Mouse (Mus musculus) adrenal gland, adult (tissue): Measurements from ENCODE around the gene Xrcc2.
A peak's percentile ranks its signal among the peaks of the same experiment; 100 is the strongest.

Source experiments
- DNase-seq, 2 experiments: peaks; one replicate each; pipeline ENCODE4 v3.0.0; 2022 to 2023; ENCODE audit warnings: low spot score in 1 of 2; ENCODE audit not compliant: inconsistent age in 2 of 2

Gene Xrcc2

DNA sequence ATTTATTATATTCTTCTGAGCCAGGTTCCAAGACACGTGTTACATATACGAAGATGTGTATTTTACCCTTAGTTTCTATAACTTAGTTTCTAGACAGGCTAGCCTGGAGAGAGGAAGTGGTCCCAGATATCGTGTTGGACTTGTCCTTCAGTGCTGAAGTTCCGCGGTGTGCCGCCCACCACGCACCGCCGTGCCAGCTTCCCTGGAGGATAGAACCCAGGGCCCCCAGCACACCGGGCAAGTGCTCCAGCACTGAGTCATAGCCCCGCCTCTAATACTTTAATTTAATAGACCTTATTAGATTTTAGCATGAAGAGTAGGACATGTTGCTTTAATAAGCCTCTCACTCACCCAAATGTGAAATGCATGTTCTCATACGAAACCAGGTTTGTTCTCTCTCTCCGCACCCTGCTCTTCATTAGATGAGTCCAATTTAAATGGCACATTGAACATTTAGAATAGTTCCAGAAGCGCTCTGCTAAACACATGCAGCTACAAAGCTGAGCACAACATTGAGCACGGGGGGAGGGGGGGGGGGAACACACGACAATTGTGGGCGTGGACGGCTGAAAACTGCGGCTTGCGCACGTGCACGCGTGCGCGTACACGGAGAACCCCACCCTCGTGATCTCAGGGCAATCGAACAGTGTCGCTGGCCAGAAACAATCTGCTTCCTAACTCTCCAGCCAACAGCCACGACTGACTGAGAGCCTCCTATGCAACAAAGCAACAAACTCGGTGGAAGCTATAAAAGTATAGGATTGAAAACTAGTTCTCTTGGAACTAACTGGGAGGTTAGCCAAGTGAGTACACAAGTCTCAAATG, 33.7 kb downstream of the Xrcc2 start:
- peak; percentile 17 to 31 for DNase-seq

DNA sequence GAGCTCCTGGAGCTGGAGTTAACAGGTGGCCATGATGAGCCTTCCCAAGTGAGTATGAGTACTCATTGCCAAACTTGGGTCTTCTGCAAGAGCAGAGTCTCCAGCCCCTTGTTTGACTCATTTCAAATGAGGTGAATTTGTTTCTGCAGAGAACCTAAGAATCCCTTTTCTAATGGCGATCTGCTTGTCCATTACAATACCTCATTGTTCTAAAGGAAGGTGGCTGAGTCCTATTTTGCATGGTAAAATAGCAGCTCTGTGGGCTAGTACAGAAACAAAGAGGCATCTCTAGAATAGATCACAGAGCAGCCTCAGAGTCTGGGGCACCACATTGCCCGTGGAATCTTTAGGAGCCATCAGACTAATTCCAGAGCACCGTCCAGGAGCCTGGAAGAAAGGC, 34.6 kb downstream of the Xrcc2 start:
- DNase-seq = no peak

DNA sequence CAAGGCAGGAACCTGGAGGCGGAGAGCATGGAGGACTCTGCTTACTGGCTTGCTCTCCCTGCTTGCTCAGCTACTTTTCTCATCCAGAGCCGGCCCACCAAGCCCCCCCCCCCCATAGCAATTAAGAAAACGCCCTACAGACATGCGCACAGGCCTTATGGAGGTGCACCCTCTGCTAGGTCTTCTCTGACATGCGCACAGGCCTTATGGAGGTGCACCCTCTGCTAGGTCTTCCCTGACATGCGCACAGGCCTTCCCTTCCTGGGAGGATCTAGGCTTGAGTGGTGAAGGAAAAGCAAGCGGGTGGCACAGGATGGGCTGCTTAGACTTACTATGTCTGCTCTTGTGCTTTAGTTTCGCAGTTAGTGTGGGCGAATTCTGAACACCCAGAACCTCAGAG, 37.3 kb downstream of the Xrcc2 start:
- no peak for DNase-seq

- no peak for DNase-seq
Measured at GRCm38 (mm10) chr5:25666684-25667083, 38.9 kb downstream of the Xrcc2 start.

GRCm38 (mm10) chr5:25666108-25666507, 39.5 kb downstream of the Xrcc2 start:
- peak; percentile 10 to 33 for DNase-seq

- DNase-seq = no peak
Measured at GRCm38 (mm10) chr5:25665516-25665915, 40.1 kb downstream of the Xrcc2 start.

DNA sequence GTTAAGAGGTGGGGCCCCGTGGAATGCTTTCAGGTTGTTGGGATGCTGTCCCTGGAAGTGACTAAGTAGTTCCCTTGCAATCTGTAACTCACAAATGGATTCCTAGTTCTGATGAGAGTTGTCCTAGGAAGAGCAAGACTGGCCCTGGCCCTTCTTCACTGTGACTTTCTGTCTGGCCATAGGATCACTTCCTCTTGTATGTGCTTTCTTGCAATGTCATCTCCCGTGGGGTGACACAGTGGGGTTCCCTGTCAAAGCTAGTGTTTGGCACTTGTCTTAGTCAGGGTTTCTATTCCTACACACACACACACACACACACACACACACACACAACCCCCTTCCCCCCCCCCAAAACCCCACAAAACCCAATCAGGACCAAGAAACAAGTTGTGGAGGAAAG, 42.5 kb downstream of the Xrcc2 start:
- no peak for DNase-seq

DNA sequence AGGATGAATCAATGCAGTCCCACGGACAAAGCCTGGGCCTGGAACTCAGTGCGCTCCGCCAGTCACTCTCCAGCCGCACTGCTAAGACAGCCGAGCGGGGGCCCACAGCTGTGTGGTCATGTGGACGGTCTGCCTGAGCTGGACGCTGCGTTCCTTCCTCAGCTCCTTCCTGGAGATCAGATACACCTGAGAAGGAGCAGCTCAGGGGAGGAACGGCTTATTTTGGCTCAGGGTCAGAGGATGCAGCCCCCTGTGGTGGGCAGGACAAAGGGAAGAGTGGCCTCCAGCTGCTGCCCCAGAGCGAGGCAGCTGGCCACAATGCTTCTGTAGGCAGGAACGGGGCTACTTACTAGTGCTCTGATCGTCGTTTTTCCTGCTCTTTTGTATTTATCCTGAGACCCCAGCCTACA, 51.0 kb downstream of the Xrcc2 start:
- no peak for DNase-seq

- DNase-seq = no peak
Measured at GRCm38 (mm10) chr5:25653377-25653776, 52.2 kb downstream of the Xrcc2 start.

DNA sequence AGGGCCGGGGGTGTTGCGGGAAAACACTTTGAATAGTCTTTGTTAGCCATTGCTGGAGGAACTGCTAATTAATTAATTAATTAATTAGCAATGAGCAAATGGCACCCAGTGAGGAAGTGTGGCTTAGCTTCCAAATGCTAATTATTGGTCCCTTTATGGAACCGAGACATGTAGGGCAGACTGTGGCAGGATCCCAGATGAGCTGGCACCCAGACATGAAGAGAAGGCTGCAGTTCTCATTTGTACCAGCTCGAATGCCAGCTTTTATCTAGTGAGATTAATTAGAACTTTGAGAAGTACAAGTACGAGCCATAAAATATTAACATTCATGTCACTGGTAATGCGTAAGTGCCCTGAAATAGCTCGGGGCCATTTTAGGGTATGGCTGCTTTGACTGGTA, 53.2 kb downstream of the Xrcc2 start:
- no peak for DNase-seq

DNA sequence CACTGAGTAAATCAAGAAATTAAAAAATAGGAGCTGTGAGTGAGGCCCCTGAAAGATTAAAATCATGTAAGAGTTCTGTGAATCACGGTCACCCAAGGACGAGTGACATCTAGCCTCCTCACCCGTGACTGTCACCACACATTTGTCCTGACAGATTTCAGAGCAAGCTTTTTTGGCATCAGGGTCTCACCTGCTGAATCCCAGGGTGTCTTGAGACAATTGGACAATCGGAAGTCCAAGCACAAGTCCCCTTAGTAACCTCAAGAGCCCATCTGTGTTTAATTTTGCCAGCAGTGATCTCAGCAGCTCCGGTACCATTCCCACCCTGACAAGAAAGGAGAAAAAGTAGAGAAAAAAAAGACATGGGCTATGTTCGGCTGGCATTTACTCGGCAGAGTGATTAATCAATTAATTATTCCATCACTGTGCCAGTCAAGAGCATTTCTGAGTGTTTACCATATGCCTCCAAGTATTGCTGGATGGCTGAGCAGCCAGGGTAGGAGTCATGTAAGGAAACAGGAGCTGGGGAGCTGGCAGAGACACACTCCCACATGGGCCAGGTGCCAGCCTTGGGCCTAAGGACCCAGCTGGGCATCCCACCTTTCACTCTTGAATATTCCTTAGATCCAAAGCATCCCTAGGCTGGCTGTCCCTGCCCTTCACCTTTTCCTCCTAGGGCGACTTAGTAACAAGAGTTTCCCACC, 59.8 kb downstream of the Xrcc2 start:
- DNase-seq = no peak

- no peak for DNase-seq
Measured at GRCm38 (mm10) chr5:25644509-25644908, 61.1 kb downstream of the Xrcc2 start.

- no peak for DNase-seq
Measured at GRCm38 (mm10) chr5:25642741-25643140, 62.9 kb downstream of the Xrcc2 start.
